Mouse (Mus musculus) neural tube, embryonic 13.5 days (tissue): ENCODE data around the gene Fblim1. TPM values are rescaled to one million over a fixed set of nuclear protein-coding genes. Genes with fewer than 3 reads are reported as not detected.

Experiments used
- ATAC-seq: fragments of 200-750 bp; cut with Nextera tagmentation; 2 replicates; pipeline ENCODE4 v1.8.0; 2017; ENCODE audit warnings: low read depth, mild to moderate bottlenecking, moderate TSS enrichment, moderate library complexity
- H3K27ac ChIP-seq: fragments of 300-500 bp; sonication (generic); replicated peaks from 2 replicates; pipeline ENCODE4 v1.5.1; 2015; ENCODE audit warnings: moderate library complexity, mild to moderate bottlenecking, inconsistent platforms
- H3K27me3 ChIP-seq: fragments of 300-500 bp; sonication (generic); 2 replicates; pipeline ENCODE4 v1.6.1; 2015; ENCODE audit warnings: mild to moderate bottlenecking, inconsistent platforms
- H3K36me3 ChIP-seq: fragments of 300-500 bp; sonication (generic); 2 replicates; pipeline ENCODE4 v1.6.1; 2015; ENCODE audit warnings: mild to moderate bottlenecking, inconsistent platforms
- H3K4me1 ChIP-seq: fragments of 300-500 bp; sonication (generic); replicated peaks from 2 replicates; pipeline ENCODE4 v1.6.1; 2015; ENCODE audit warnings: inconsistent platforms
- H3K4me2 ChIP-seq: fragments of 300-500 bp; sonication (generic); 2 replicates; pipeline ENCODE4 v1.6.1; 2015; ENCODE audit warnings: inconsistent platforms, mild to moderate bottlenecking, moderate library complexity
- H3K4me3 ChIP-seq: fragments of 300-500 bp; sonication (generic); 2 replicates; pipeline ENCODE4 v1.5.1; 2015; ENCODE audit warnings: mild to moderate bottlenecking, inconsistent platforms
- H3K9ac ChIP-seq: fragments of 300-500 bp; sonication (generic); 2 replicates; pipeline ENCODE4 v1.6.1; 2015; ENCODE audit warnings: moderate library complexity, mild to moderate bottlenecking, inconsistent platforms
- H3K9me3 ChIP-seq: fragments of 300-500 bp; sonication (generic); 2 replicates; pipeline ENCODE4 v1.6.1; 2016; ENCODE audit warnings: inconsistent platforms
- WGBS: fragments of 180-500 bp; shearing (Covaris S2); methylation state at CpG from one replicate; pipeline ENCODE4 v1.1.7; 2015; 5-methylcytosine and 5-hydroxymethylcytosine counted together
- polyA plus RNA-seq: library from polyadenylated mRNA; unstranded; fragments of >200 nt; fragmentation: Nextera tagmentation; extraction: Ambion mirVana; gene quantifications from 2 replicates; pipeline ENCODE4 v1.2.1, GENCODE M21; 2015

Gene Fblim1
- polyA plus RNA-seq, 1 experiment from 2014 or later, result 36.6 TPM

DNA sequence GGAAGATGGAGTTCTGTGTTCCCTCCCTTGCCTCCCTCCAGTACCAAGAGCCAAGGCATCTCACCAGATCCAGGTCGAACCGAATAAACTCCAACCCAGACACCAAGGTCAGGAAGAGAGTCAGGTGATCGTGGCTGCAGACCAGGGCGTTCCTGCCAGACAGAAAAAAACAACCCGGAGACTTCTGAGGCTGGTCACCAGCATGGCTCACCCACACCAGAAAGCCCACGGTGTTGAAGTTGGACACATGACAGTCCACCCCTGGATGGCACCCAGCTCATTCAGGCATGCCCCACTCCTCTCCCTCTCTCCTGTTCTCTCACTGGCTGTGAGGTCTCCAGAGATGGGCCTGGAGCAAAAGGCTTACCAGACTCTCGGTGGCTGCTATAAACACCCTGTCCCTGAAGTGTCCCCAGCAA, 35.5 kb upstream of the Fblim1 start:
- no peak for ATAC-seq
- whole genome bisulfite sequencing, result 89% methylated on average over 7 of the region's 7 CpGs

DNA sequence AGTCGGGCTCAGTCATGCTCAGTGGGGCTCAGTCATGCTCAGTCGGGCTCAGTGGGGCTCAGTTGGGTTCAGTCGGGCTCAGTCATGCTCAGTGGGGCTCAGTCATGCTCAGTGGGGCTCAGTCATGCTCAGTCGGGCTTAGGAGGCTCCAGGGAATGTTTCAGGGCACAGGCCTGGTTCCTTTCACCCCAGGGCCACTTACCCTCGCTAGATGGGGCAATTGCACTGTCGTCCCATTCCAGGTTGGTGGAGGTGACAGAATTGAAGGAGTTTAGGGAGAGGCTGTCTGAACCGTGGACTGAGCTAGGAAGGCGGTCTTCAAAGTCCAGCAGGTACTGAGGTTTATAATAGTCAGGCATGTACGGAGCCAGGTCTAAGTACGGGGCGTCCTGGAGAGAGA, 33.6 kb upstream of the Fblim1 start:
- WGBS, result 78% methylated on average over 11 of the region's 11 CpGs

More for the DNA sequence above, 35.5 kb upstream of the Fblim1 start:
- no peak overlapping the region for H3K4me3 ChIP-seq
- H3K36me3 ChIP-seq, result peaks cover 54% of the 10 kb centered on the region
- peaks cover 22% of the 10 kb centered on the region for H3K4me1 ChIP-seq
- no peaks in the 10 kb centered on the region for H3K9me3 ChIP-seq
- H3K27ac ChIP-seq, result no peak overlapping the region
- no peak overlapping the region for H3K9ac ChIP-seq
- H3K4me2 ChIP-seq, result no peak overlapping the region
- no peaks in the 10 kb centered on the region for H3K27me3 ChIP-seq

DNA sequence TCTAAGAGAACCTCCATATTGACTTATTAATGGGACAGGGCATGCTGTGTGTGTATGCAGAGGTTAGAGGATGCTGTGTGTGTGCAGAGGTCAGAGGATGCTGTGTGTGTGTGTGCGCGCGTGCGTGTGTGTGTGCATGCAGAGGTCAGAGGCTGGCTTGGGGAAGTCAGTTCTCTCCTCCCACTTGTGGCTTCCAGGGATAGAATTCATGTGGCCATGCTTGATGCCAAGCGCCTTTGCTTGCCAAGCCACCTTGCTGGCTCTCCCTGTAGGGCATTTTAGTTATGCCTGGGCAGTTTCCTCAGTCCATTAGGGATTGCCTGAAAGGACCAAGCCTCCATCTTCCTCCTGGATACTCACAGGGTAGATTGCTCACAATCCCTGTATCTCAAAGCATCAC, 30.8 kb upstream of the Fblim1 start:
- Histone ChIP-seq H3K4me2 (no peak overlapping the region), H3K27me3 (no peaks in the 10 kb centered on the region), H3K36me3 (peaks cover 91% of the 10 kb centered on the region), H3K4me1 (no peaks in the 10 kb centered on the region), H3K9me3 (no peaks in the 10 kb centered on the region), H3K4me3 (no peak overlapping the region), H3K27ac (no peak overlapping the region), H3K9ac (no peak overlapping the region)
- WGBS, result 96% methylated on average over 5 of the region's 5 CpGs
- no peak for ATAC-seq

More for the DNA sequence above, 33.6 kb upstream of the Fblim1 start:
- no peak for ATAC-seq
- H3K9me3 ChIP-seq, result no peaks in the 10 kb centered on the region
- H3K27ac ChIP-seq, result no peak overlapping the region
- no peak overlapping the region for H3K4me2 ChIP-seq
- peaks cover 22% of the 10 kb centered on the region for H3K4me1 ChIP-seq
- H3K9ac ChIP-seq, result no peak overlapping the region
- no peak overlapping the region for H3K4me3 ChIP-seq
- H3K27me3 ChIP-seq, result no peaks in the 10 kb centered on the region
- H3K36me3 ChIP-seq, result peaks cover 70% of the 10 kb centered on the region

DNA sequence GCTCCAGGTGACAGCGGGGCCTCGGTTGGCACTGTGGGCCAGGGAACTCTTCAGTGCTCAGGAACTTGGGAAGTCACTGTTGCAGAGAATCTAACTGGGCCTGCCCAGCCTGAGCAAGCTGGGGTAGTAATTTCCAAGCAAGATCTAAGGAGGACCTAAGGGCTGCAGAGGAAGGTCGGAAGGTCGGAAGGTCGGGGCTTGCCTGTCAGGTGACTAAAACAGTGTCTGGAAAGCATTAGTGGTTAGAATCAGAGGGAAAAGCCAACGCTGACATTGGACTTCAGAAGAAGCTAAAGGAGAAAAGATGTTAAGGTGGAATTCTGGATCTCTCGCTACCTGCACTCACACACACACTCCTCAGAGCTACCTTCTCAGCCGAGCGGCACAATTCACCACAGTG, 30.1 kb upstream of the Fblim1 start:
- ATAC-seq, result no peak
- 85% methylated on average over 9 of the region's 9 CpGs for WGBS
- H3K4me3 ChIP-seq, result no peak overlapping the region

DNA sequence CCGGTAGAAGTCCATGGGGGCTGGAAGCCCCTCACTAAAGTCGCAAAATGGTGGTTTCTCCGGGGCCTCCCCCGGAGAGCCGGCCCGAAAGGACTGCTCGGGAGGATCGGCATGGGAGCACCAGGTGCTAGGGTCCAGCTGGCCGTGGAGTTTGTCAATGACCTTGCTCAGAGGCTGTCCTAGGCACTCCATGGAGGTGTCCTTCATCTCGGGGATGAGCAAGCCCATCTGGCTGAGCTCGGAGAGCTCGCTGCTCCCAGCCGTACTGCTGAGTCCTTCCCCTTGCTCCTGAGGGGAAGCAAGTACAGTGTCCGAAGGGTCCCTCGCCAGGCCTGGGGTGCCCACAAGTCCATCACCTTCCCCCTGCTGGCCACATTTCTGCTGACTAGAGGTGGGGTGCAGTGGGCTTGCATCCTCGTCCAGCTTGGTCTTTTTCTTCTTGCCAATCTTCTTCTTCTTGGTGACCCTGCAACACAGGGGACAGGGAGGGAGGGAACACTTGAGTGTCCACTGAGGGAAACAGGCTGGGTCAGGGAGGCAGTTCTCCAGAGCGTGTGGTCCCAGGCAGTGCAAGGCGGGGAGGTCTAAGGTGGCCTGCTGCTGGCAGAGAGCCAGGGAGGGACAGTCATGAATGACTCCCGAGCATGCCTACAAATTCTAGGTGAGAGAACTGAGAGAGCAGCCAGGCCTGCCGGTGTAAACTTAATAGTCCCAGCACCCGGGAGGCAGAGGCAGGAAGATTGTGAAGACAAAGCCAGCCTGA, 26.4 kb upstream of the Fblim1 start:
- no peaks in the 10 kb centered on the region for H3K4me1 ChIP-seq
- H3K9me3 ChIP-seq, result no peaks in the 10 kb centered on the region
- no peak overlapping the region for H3K9ac ChIP-seq
- H3K27me3 ChIP-seq, result no peaks in the 10 kb centered on the region
- H3K36me3 ChIP-seq, result peaks cover 96% of the 10 kb centered on the region
- WGBS, result 93% methylated on average over 21 of the region's 21 CpGs
- no peak overlapping the region for H3K4me2 ChIP-seq
- no peak for ATAC-seq
- no peak overlapping the region for H3K4me3 ChIP-seq
- no peak overlapping the region for H3K27ac ChIP-seq

More for the DNA sequence above, 30.1 kb upstream of the Fblim1 start:
- H3K4me2 ChIP-seq, result no peak overlapping the region
- no peak overlapping the region for H3K27ac ChIP-seq
- H3K27me3 ChIP-seq, result no peaks in the 10 kb centered on the region
- H3K9ac ChIP-seq, result no peak overlapping the region
- H3K9me3 ChIP-seq, result no peaks in the 10 kb centered on the region
- H3K4me1 ChIP-seq, result no peaks in the 10 kb centered on the region
- H3K36me3 ChIP-seq, result peaks cover 91% of the 10 kb centered on the region

DNA sequence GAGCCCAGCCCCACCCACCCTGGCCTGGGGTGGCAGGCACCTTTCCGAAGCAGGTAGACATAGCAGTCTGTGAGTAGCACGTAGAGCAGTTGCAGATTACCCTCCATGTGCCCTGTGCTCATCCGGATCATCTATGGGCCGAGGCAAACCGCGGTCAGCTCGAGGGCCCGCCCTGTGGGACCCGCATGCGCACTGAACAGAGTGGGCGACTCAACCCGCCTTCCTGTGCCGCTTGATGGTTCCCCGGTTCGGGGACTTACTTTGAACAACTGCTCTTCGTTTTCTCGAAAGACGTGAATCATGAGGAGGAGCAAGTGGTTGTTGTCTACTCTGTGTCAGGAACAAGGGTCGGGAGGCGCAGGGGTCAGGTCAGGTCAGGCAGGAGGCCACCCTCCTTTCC, 25.4 kb upstream of the Fblim1 start:
- Histone ChIP-seq H3K4me1 (no peaks in the 10 kb centered on the region), H3K9ac (no peak overlapping the region), H3K4me3 (no peak overlapping the region), H3K36me3 (peaks cover 96% of the 10 kb centered on the region), H3K4me2 (no peak overlapping the region), H3K9me3 (no peaks in the 10 kb centered on the region), H3K27me3 (no peaks in the 10 kb centered on the region), H3K27ac (no peak overlapping the region)
- no peak for ATAC-seq
- WGBS, result 95% methylated on average over 20 of the region's 20 CpGs

DNA sequence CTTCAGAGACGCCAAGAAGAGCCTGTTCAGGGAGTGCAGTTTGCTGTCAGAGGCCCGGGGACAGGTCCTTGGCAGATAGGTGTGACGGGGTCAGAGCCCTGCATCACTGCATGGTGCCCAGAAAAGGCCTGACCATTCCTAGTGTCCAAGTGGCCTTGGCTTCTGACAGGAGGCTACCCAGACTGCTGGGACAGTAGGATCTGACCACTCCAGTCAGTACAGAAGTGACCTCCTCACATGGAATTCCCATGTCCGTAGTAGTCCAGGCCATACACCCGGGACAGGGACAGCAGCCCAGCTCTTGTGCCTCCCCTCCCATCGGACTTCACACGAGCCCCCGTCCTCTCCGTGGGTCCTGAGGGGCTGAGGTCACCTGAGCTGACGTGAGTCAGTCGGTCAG, 24.1 kb upstream of the Fblim1 start:
- 95% methylated on average over 11 of the region's 11 CpGs for WGBS
- no peak for ATAC-seq

DNA sequence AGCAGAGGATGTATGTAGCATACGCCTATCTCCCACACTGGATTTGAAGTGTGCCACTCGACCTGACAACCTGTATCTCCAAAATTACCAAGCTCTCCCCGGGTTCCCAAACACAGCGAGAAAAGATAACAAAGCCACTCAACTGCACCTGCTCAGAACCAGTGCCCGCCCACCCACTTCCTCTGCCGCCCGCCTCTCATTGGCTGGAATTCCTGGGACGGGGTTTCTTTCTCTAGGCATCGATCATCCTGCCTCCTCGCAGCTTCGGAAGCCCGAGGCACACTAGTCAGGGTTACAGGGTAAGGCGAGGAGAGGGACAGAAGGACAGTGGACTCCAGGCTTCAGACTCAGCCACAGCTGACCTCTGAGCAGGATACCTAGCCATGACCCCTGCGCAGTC, 22.8 kb upstream of the Fblim1 start:
- no peak overlapping the region for H3K4me2 ChIP-seq
- no peaks in the 10 kb centered on the region for H3K4me1 ChIP-seq
- no peak for ATAC-seq
- WGBS, result 82% methylated on average over 14 of the region's 14 CpGs
- H3K27ac ChIP-seq, result no peak overlapping the region
- peaks cover 85% of the 10 kb centered on the region for H3K36me3 ChIP-seq
- no peaks in the 10 kb centered on the region for H3K27me3 ChIP-seq
- no peak overlapping the region for H3K9ac ChIP-seq
- no peaks in the 10 kb centered on the region for H3K9me3 ChIP-seq
- H3K4me3 ChIP-seq, result no peak overlapping the region

More for the DNA sequence above, 24.1 kb upstream of the Fblim1 start:
- H3K4me1 ChIP-seq, result no peaks in the 10 kb centered on the region
- no peak overlapping the region for H3K9ac ChIP-seq
- H3K36me3 ChIP-seq, result peaks cover 99% of the 10 kb centered on the region
- H3K4me2 ChIP-seq, result no peak overlapping the region
- H3K27ac ChIP-seq, result no peak overlapping the region
- H3K27me3 ChIP-seq, result no peaks in the 10 kb centered on the region
- H3K9me3 ChIP-seq, result no peaks in the 10 kb centered on the region
- no peak overlapping the region for H3K4me3 ChIP-seq

DNA sequence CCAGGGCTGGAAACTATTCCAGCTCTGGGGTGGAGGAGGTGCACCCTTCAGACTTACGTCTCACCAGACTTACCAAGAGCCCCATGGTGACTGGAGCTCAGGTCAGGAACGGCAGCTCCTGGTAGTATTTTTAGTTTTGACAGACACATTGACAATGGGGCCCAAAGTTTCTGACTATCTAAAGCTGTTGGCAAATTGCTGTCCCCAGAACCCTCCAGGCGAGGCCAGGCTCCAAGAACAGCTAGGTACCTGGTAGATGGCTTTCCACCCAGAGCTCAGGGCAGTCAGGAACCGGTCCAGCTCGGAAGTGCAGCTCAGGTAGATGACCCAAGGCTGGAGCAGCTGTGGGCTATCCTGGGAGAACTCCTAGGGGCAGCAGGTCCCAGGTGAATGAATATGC, 21.6 kb upstream of the Fblim1 start:
- H3K4me2 ChIP-seq, result no peak overlapping the region
- H3K27ac ChIP-seq, result no peak overlapping the region
- 91% methylated on average over 5 of the region's 5 CpGs for WGBS
- no peak for ATAC-seq
- H3K4me1 ChIP-seq, result 0 out of 2 replicates have a peak, but pooled peaks cover 3% of the 10 kb centered on the region
- no peak overlapping the region for H3K9ac ChIP-seq
- H3K27me3 ChIP-seq, result no peaks in the 10 kb centered on the region
- H3K36me3 ChIP-seq, result peaks cover 75% of the 10 kb centered on the region
- H3K4me3 ChIP-seq, result no peak overlapping the region
- no peaks in the 10 kb centered on the region for H3K9me3 ChIP-seq

DNA sequence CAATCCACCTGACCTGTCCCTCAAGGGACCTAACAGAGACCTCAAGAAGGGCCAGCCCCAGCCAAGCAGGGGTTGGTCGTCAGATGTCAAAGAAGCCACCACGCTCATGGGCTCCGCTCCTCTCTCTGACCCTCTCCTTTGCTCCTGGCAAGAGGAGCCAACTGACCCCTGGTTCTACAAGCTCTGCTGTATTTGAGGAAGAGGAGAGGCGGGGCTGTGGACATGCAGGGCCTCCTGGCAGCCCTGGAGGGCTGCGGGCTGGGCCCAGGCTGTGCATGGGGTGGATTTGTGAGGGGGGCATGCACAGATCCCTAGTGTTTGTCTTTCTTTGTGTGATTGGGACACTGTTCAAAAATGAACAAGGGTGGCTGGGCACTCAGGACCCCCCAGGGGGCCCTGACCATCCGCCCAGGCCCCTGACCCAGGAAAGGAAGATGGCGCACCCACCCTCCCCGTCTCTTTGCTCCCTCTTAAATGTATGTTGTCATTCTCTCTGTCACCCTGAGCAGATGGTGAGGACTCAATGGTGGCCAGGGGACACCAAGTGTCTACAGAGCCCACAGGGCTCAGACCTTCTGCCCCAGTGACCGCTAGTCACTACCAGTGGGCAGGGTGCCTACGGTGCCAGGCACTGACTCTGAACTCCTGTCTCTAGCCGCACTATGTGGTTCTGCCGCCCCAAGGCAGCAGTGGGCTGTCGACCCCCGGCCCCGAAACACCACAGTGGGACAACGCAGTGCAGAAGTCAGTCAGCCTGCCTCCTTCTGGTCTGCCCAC, 20.1 kb upstream of the Fblim1 start:
- H3K4me1 ChIP-seq, result 0 out of 2 replicates have a peak, but pooled peaks cover 3% of the 10 kb centered on the region
- no peaks in the 10 kb centered on the region for H3K9me3 ChIP-seq
- H3K4me2 ChIP-seq, result no peak overlapping the region
- H3K9ac ChIP-seq, result no peak overlapping the region
- H3K36me3 ChIP-seq, result peaks cover 60% of the 10 kb centered on the region
- H3K27ac ChIP-seq, result no peak overlapping the region
- no peaks in the 10 kb centered on the region for H3K27me3 ChIP-seq
- no peak overlapping the region for H3K4me3 ChIP-seq
- WGBS, result 91% methylated on average over 16 of the region's 16 CpGs
- ATAC-seq, result no peak

DNA sequence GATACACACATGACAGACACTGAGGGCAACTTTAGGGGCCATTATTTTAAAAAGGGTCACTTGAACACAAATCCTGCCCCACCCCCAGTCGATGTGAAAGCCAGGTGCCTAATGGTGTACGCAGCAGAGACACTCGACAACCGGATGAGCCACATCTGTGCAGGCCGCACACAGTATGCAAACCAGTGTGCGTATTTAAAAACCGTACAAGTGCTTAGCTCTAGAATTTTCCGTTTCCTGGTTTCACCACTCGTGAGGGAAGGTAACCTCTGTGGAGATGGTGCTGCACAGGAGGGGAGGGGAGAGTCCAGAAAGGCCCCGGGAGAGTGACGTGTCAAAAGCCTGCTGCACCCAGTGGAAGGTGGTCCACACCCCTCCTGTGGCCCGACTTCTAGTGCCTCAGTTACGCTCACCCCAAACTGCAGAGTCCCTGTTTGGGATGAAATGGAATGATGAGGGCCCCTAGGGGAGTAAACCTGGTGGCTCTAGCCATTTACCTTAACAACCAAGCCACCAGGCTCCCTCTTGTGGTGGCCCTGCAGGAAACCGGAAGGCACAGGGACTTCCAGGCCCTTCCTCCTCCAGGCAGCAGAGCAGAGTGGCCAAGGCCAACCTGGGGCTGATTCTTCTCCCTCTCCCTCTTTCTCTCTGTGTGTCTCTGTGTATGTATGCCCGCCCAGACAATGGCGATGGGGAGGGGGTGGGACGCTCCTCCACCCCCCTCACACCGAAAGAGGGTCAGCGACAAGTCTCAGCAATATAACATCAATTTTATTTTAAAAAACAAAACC, 19.3 kb upstream of the Fblim1 start:
- H3K4me2 ChIP-seq, result no peak overlapping the region
- 77% methylated on average over 19 of the region's 19 CpGs for WGBS
- H3K9ac ChIP-seq, result no peak overlapping the region
- H3K4me3 ChIP-seq, result no peak overlapping the region
- no peaks in the 10 kb centered on the region for H3K9me3 ChIP-seq
- H3K27ac ChIP-seq, result no peak overlapping the region
- H3K27me3 ChIP-seq, result no peaks in the 10 kb centered on the region
- no peak for ATAC-seq
- 0 out of 2 replicates have a peak, but pooled peaks cover 3% of the 10 kb centered on the region for H3K4me1 ChIP-seq
- H3K36me3 ChIP-seq, result peaks cover 52% of the 10 kb centered on the region

DNA sequence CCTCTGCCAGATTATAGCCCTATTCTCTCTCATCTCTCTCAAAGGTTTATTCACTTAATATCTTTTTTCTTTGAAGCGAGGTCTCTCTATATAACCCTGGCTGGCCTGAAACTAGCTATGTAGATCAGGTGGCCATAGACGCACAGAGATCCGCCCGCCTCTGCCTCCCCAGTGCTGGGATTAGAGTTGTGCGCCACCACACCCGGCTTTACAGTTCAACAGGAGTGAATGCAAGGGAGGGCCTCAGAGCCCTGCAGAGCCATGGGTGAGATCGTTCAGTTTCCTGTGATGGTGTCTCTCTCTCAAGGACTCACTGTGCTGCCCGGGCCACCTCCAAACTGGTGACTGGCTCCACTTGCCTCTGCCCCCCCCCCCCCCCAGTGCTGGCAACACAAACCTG, 18.2 kb upstream of the Fblim1 start:
- Histone ChIP-seq H3K27ac (no peak overlapping the region), H3K27me3 (no peaks in the 10 kb centered on the region), H3K9ac (no peak overlapping the region), H3K4me1 (0 out of 2 replicates have a peak, but pooled peaks cover 3% of the 10 kb centered on the region), H3K36me3 (peaks cover 41% of the 10 kb centered on the region), H3K9me3 (no peaks in the 10 kb centered on the region), H3K4me2 (no peak overlapping the region), H3K4me3 (no peak overlapping the region)
- WGBS, result 94% methylated on average over 8 of the region's 8 CpGs
- ATAC-seq, result no peak
